Mouse (Mus musculus): ENCODE data around the gene Pigq. TPM values are rescaled to one million over a fixed set of nuclear protein-coding genes. Genes with fewer than 3 reads are reported as not detected.

Pigq gene
- 63.9 TPM for polyA plus RNA-seq (2017; shearing (Covaris generic))

GRCm38 (mm10) chr17:25944366-25945163 lies at the start of gene Pigq, which contains the start of gene Nhlrc4:
TSS of gene Pigq (minus strand) at chr17:25944936.
TSS of gene Nhlrc4 (minus strand) at chr17:25944961.

GRCm38 (mm10) chr17:25985306-25986294 lies 40.9 kb upstream of the Pigq start, which contains the start of gene Capn15:
TSS of gene Capn15 (minus strand) at chr17:25985796.

GRCm38 (mm10) chr17:25951803-25952623 lies 7.3 kb upstream of the Pigq start, which contains the start of gene A930017K11Rik:
TSS of gene A930017K11Rik (minus strand) at chr17:25952565.

GRCm38 (mm10) chr17:25919144-25919785 lies 25.5 kb downstream of the Pigq start, which contains the start of gene Rab40c:
TSS of gene Rab40c (minus strand) at chr17:25919727.

GRCm38 (mm10) chr17:25880196-25880910 lies 64.4 kb downstream of the Pigq start, which contains the start of gene Wfikkn1:
TSS of gene Wfikkn1 (minus strand) at chr17:25880858.

Other genes with a start within 250 kb of the Pigq start
- gene Gng13, start 227.8 kb downstream of the Pigq start, polyA plus RNA-seq (2017; shearing (Covaris generic)) = not detected
- 5.8 TPM for gene Chtf18, start 217.5 kb downstream of the Pigq start, polyA plus RNA-seq (2017; shearing (Covaris generic))
- gene Rpusd1, start 217.3 kb downstream of the Pigq start, polyA plus RNA-seq (2017; shearing (Covaris generic)) = 20.1 TPM
- not detected for gene Mslnl, start 208.9 kb downstream of the Pigq start, polyA plus RNA-seq (2017; shearing (Covaris generic))
- gene Msln, start 190.6 kb downstream of the Pigq start, polyA plus RNA-seq (2017; shearing (Covaris generic)) = not detected
- 29.9 TPM for gene Narfl, start 171.2 kb downstream of the Pigq start, polyA plus RNA-seq (2017; shearing (Covaris generic))
- 59.1 TPM for gene Haghl, start 159.3 kb downstream of the Pigq start, polyA plus RNA-seq (2017; shearing (Covaris generic))
- gene Ccdc78, start 158.4 kb downstream of the Pigq start, polyA plus RNA-seq (2017; shearing (Covaris generic)) = 0.52 TPM
- gene Fam173a, start 152.0 kb downstream of the Pigq start, polyA plus RNA-seq (2017; shearing (Covaris generic)) = 259 TPM
- gene AC134908.4, start 149.3 kb downstream of the Pigq start, polyA plus RNA-seq (2017; shearing (Covaris generic)) = not detected
- 7.7 TPM for gene Metrn, start 147.8 kb downstream of the Pigq start, polyA plus RNA-seq (2017; shearing (Covaris generic))
- gene Fbxl16, start 135.9 kb downstream of the Pigq start, polyA plus RNA-seq (2017; shearing (Covaris generic)) = not detected
- 46.8 TPM for gene Wdr24, start 121.3 kb downstream of the Pigq start, polyA plus RNA-seq (2017; shearing (Covaris generic))
- 44.0 TPM for gene Jmjd8, start 116.1 kb downstream of the Pigq start, polyA plus RNA-seq (2017; shearing (Covaris generic))
- gene Stub1, start 111.5 kb downstream of the Pigq start, polyA plus RNA-seq (2017; shearing (Covaris generic)) = 63.7 TPM
- gene Rhbdl1, start 107.6 kb downstream of the Pigq start, polyA plus RNA-seq (2017; shearing (Covaris generic)) = 0.27 TPM
- gene Gm20683, start 103.2 kb downstream of the Pigq start, polyA plus RNA-seq (2017; shearing (Covaris generic)) = 0.48 TPM
- gene Rhot2, start 100.1 kb downstream of the Pigq start, polyA plus RNA-seq (2017; shearing (Covaris generic)) = 45.1 TPM
- 6.7 TPM for gene Wdr90, start 83.4 kb downstream of the Pigq start, polyA plus RNA-seq (2017; shearing (Covaris generic))
- 2.4 TPM for gene Mcrip2, start 76.2 kb downstream of the Pigq start, polyA plus RNA-seq (2017; shearing (Covaris generic))
- 112 TPM for gene Mettl26, start 69.9 kb downstream of the Pigq start, polyA plus RNA-seq (2017; shearing (Covaris generic))
- 1.5 TPM for gene Wfikkn1, start 64.1 kb downstream of the Pigq start, polyA plus RNA-seq (2017; shearing (Covaris generic))
- gene Rab40c, start 25.2 kb downstream of the Pigq start, polyA plus RNA-seq (2017; shearing (Covaris generic)) = 5.6 TPM
- gene Nhlrc4, start within 50 bp of the Pigq start, polyA plus RNA-seq (2017; shearing (Covaris generic)) = not detected
- gene A930017K11Rik, start 7.6 kb upstream of the Pigq start, polyA plus RNA-seq (2017; shearing (Covaris generic)) = not detected
- 14.6 TPM for gene Capn15, start 40.9 kb upstream of the Pigq start, polyA plus RNA-seq (2017; shearing (Covaris generic))
- gene Rab11fip3, start 124.6 kb upstream of the Pigq start, polyA plus RNA-seq (2017; shearing (Covaris generic)) = 1.5 TPM
- 35.3 TPM for gene Decr2, start 145.4 kb upstream of the Pigq start, polyA plus RNA-seq (2017; shearing (Covaris generic))
- 2.0 TPM for gene Nme4, start 150.7 kb upstream of the Pigq start, polyA plus RNA-seq (2017; shearing (Covaris generic))
- gene Tmem8, start 168.4 kb upstream of the Pigq start, polyA plus RNA-seq (2017; shearing (Covaris generic)) = 4.8 TPM
- 93.0 TPM for gene Mrpl28, start 178.6 kb upstream of the Pigq start, polyA plus RNA-seq (2017; shearing (Covaris generic))
- 8.9 TPM for gene Axin1, start 193.8 kb upstream of the Pigq start, polyA plus RNA-seq (2017; shearing (Covaris generic))